Mouse (Mus musculus) CH12.LX (cell line): Measurements from ENCODE around the gene Gucy2e.

Experiments used
- BHLHE40 ChIP-seq: IDR thresholded peaks from 2 replicates; pipeline ENCODE4 v1.6.1; 2011; ENCODE audit warnings: mild to moderate bottlenecking, low read depth, low read length, improper control_type of control experiment
- CTCF ChIP-seq, 2 experiments: IDR thresholded peaks in 1 of 2; conservative IDR thresholded peaks in 1 of 2; 2 replicates each; pipeline ENCODE4 v1.5.1; 2011 to 2012; ENCODE audit warnings: low read depth in 2 of 2, low read length in 2 of 2, improper control_type of control experiment in 1 of 2, inconsistent platforms in 1 of 2, mild to moderate bottlenecking in 1 of 2, moderate library complexity in 1 of 2
- EP300 ChIP-seq: IDR thresholded peaks from 2 replicates; pipeline ENCODE4 v1.6.1; 2011; ENCODE audit warnings: low read length, improper control_type of control experiment
- PAX5 ChIP-seq: IDR thresholded peaks from 2 replicates; pipeline ENCODE4 v1.6.1; 2012; ENCODE audit warnings: low read length, inconsistent platforms, mixed read lengths
- POLR2A ChIP-seq: IDR thresholded peaks from 2 replicates; pipeline ENCODE4 v1.6.1; 2011; ENCODE audit warnings: low read depth, mild to moderate bottlenecking, improper control_type of control experiment, low read length
- POLR2AphosphoS2 ChIP-seq: IDR thresholded peaks from 2 replicates; pipeline ENCODE4 v1.6.1; 2011; ENCODE audit warnings: low read depth, low read length, improper control_type of control experiment
- RAD21 ChIP-seq: IDR thresholded peaks from 2 replicates; pipeline ENCODE4 v1.6.1; 2011; ENCODE audit warnings: low read depth, mild to moderate bottlenecking, low read length, improper control_type of control experiment, moderate library complexity
- USF1 ChIP-seq: IDR thresholded peaks from 2 replicates; pipeline ENCODE4 v1.6.1; 2014; ENCODE audit warnings: low read depth, mild to moderate bottlenecking, inconsistent platforms, low read length, improper control_type of control experiment

DNA sequence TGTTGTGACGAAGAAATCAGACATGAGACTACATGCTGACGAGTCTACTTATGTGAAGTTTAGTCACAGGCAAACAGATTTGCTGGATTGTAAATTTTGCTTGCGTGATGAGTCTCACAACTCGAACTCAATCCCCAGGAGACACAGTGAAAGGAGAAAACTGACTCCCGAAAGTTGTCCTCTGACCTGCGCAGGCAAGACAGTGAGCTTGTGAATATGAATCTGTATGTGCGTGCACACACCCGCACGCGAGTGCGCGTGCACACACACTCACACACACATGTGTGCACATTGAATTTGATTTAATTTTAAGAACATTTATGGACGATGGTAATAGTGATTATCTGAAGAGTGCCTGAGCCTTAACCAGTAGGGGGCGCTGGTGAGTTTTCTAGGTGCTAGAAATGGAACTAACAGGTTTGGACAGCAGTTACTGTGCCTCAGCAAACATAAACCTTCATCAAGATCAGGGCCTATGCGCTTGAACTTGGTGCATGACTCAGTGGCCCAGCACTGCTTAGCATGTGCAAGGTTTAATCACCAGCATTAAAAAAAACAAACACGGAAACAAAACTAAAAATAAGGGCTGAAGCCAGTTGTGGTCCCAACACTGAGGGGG, 35.4 kb upstream of the Gucy2e start:
- no peak for TF ChIP-seq EP300
- TF ChIP-seq POLR2A = no peak
- TF ChIP-seq CTCF (conservative IDR thresholded peaks at IDR 0.05 in 1 of 2, IDR thresholded peaks at IDR 0.05 in 1 of 2; ENCODE audit: low read depth in 2 of 2, low read length in 2 of 2) = peak; percentile 95 to 98
- no peak for TF ChIP-seq POLR2AphosphoS2
- no peak for TF ChIP-seq USF1
- no peak for TF ChIP-seq PAX5
- peak; percentile 79 for TF ChIP-seq RAD21
- peak; percentile 78 for TF ChIP-seq BHLHE40
